Mouse (Mus musculus) forebrain, embryonic 13.5 days (tissue): ENCODE results near the gene Trmt61a. TPM values are rescaled to one million over a fixed set of nuclear protein-coding genes. Genes with fewer than 3 reads are reported as not detected.
"Not testable (repeated sequence)": the region's sequence is repeated elsewhere in the genome, so short reads cannot be mapped to it uniquely, and the experiment has no call there.

Source experiments
- ATAC-seq: fragments of 200-750 bp; cut with Nextera tagmentation; 2 replicates; pipeline ENCODE4 v1.8.0; 2017
- H3K27ac ChIP-seq: fragments of 300-500 bp; sonication (generic); 2 replicates; pipeline ENCODE4 v1.5.1; 2015; ENCODE audit warnings: inconsistent platforms, mild to moderate bottlenecking, moderate library complexity
- H3K27me3 ChIP-seq: fragments of 300-500 bp; sonication (generic); 2 replicates; pipeline ENCODE4 v1.6.1; 2015; ENCODE audit warnings: mild to moderate bottlenecking, inconsistent platforms
- H3K36me3 ChIP-seq: fragments of 300-500 bp; sonication (generic); 2 replicates; pipeline ENCODE4 v1.6.1; 2015; ENCODE audit warnings: mild to moderate bottlenecking, inconsistent platforms; ENCODE audit not compliant: poor library complexity, severe bottlenecking
- H3K4me1 ChIP-seq: fragments of 300-500 bp; sonication (generic); 2 replicates; pipeline ENCODE4 v1.6.1; 2015; ENCODE audit warnings: inconsistent platforms
- H3K4me2 ChIP-seq: fragments of 300-500 bp; sonication (generic); 2 replicates; pipeline ENCODE4 v1.6.1; 2015; ENCODE audit warnings: inconsistent platforms, mild to moderate bottlenecking, moderate library complexity
- H3K4me3 ChIP-seq: fragments of 300-500 bp; sonication (generic); 2 replicates; pipeline ENCODE4 v1.5.1; 2015; ENCODE audit warnings: mild to moderate bottlenecking, inconsistent platforms
- H3K9ac ChIP-seq: fragments of 300-500 bp; sonication (generic); 2 replicates; pipeline ENCODE4 v1.6.1; 2015; ENCODE audit warnings: mild to moderate bottlenecking, inconsistent platforms
- H3K9me3 ChIP-seq: fragments of 300-500 bp; sonication (generic); replicated peaks from 2 replicates; pipeline ENCODE4 v1.6.1; 2016; ENCODE audit warnings: inconsistent platforms
- WGBS: fragments of 180-500 bp; shearing (Covaris S2); methylation state at CpG from one replicate; pipeline ENCODE4 v1.1.7; 2015; 5-methylcytosine and 5-hydroxymethylcytosine counted together
- polyA plus RNA-seq: library from polyadenylated mRNA; unstranded; fragments of >200 nt; fragmentation: Nextera tagmentation; extraction: Ambion mirVana; gene quantifications from 2 replicates; pipeline ENCODE4 v1.2.1, GENCODE M21; 2015

Gene Trmt61a
- polyA plus RNA-seq, 1 experiment from 2014 or later = 10.7 TPM

- WGBS = 44% methylated on average over 9 of the region's 9 CpGs
- peak overlapping the region; percentile 48 for H3K9ac ChIP-seq
Observed at GRCm38 (mm10) chr12:111704609-111705008, 26.7 kb downstream of the Trmt61a start.

GRCm38 (mm10) chr12:111705186-111705973 lies 27.5 kb downstream of the Trmt61a start:
- Histone ChIP-seq H3K9ac (0 out of 2 replicates have a peak overlapping the region, but pooled peaks have one; percentile 48), H3K27me3 (no peaks in the 10 kb centered on the region), H3K36me3 (peaks cover 46% of the 10 kb centered on the region), H3K4me2 (no peak overlapping the region), H3K4me1 (peaks cover 24% of the 10 kb centered on the region), H3K27ac (no peak overlapping the region), H3K4me3 (no peak overlapping the region), H3K9me3 (no peaks in the 10 kb centered on the region)
- ATAC-seq = no peak
- 80% methylated on average over 15 of the region's 15 CpGs for WGBS

More at GRCm38 (mm10) chr12:111704609-111705008, 26.7 kb downstream of the Trmt61a start:
- H3K27ac ChIP-seq = peak overlapping the region; percentile 40
- no peaks in the 10 kb centered on the region for H3K27me3 ChIP-seq
- H3K9me3 ChIP-seq = no peaks in the 10 kb centered on the region
- H3K4me3 ChIP-seq = no peak overlapping the region
- peaks cover 16% of the 10 kb centered on the region for H3K4me1 ChIP-seq
- ATAC-seq = peak; percentile 48; the same call in 1 of the 2 replicates
- no peak overlapping the region for H3K4me2 ChIP-seq
- H3K36me3 ChIP-seq = peaks cover 38% of the 10 kb centered on the region

GRCm38 (mm10) chr12:111708181-111708580 lies 30.3 kb downstream of the Trmt61a start:
- 75% methylated on average over 4 of the region's 4 CpGs for WGBS
- Histone ChIP-seq H3K36me3 (peaks cover 55% of the 10 kb centered on the region), H3K9me3 (no peaks in the 10 kb centered on the region), H3K4me1 (peaks cover 36% of the 10 kb centered on the region), H3K4me3 (no peak overlapping the region), H3K4me2 (no peak overlapping the region), H3K9ac (no peak overlapping the region), H3K27me3 (no peaks in the 10 kb centered on the region), H3K27ac (no peak overlapping the region)
- no peak for ATAC-seq

GRCm38 (mm10) chr12:111710091-111710490 lies 32.2 kb downstream of the Trmt61a start:
- Histone ChIP-seq H3K4me2 (no peak overlapping the region), H3K27ac (no peak overlapping the region), H3K27me3 (no peaks in the 10 kb centered on the region), H3K4me1 (peaks cover 42% of the 10 kb centered on the region), H3K36me3 (peaks cover 59% of the 10 kb centered on the region), H3K9ac (no peak overlapping the region), H3K9me3 (no peaks in the 10 kb centered on the region), H3K4me3 (no peak overlapping the region)
- ATAC-seq = no peak
- WGBS = 92% methylated on average over 10 of the region's 10 CpGs

- Histone ChIP-seq H3K27me3 (no peaks in the 10 kb centered on the region), H3K4me1 (peaks cover 42% of the 10 kb centered on the region), H3K9ac (peak overlapping the region; percentile 97), H3K9me3 (no peaks in the 10 kb centered on the region), H3K4me3 (peak overlapping the region; percentile 95), H3K4me2 (peak overlapping the region; percentile 68), H3K36me3 (peaks cover 49% of the 10 kb centered on the region), H3K27ac (peak overlapping the region; percentile 84)
- 0% methylated on average over 27 of the region's 33 CpGs for WGBS
- no peak; the same call in none of the 2 replicates for ATAC-seq
Observed at GRCm38 (mm10) chr12:111712476-111712875, 34.6 kb downstream of the Trmt61a start.

GRCm38 (mm10) chr12:111713004-111713651 lies 35.2 kb downstream of the Trmt61a start, which contains the start of the genes Bag5 and Apopt1:
Bag5 (minus strand) TSS chr12:111713257.
Apopt1 (plus strand) TSS chr12:111713261.
- H3K27ac ChIP-seq = peak within 1 kb of the TSS; percentile 84
- WGBS = under 1% methylated on average over 78 of the region's 86 CpGs
- H3K9ac ChIP-seq = peak within 1 kb of the TSS; percentile 97
- peaks cover 43% of the 10 kb centered on the region for H3K36me3 ChIP-seq
- H3K4me2 ChIP-seq = peak within 1 kb of the TSS; percentile 68
- H3K4me3 ChIP-seq = peak within 1 kb of the TSS; percentile 95
- no peaks in the 10 kb centered on the region for H3K9me3 ChIP-seq
- peaks cover 44% of the 10 kb centered on the region for H3K4me1 ChIP-seq
- peak; percentile 97 for ATAC-seq
- no peaks in the 10 kb centered on the region for H3K27me3 ChIP-seq

- H3K27ac ChIP-seq, H3K27me3 ChIP-seq, ATAC-seq, H3K9me3 ChIP-seq: not testable (repeated sequence)
- peak overlapping the region; percentile 97 for H3K9ac ChIP-seq
- H3K4me2 ChIP-seq = peak overlapping the region; percentile 68
- peaks cover 36% of the 10 kb centered on the region for H3K36me3 ChIP-seq
- peaks cover 50% of the 10 kb centered on the region for H3K4me1 ChIP-seq
- peak overlapping the region; percentile 95 for H3K4me3 ChIP-seq
- WGBS = 79% methylated on average over 6 of the region's 6 CpGs
Observed at GRCm38 (mm10) chr12:111713880-111714279, 36.0 kb downstream of the Trmt61a start.

- Histone ChIP-seq H3K36me3 (peaks cover 13% of the 10 kb centered on the region; the same call in 1 of the 2 replicates), H3K9ac (no peak overlapping the region), H3K4me3 (no peak overlapping the region), H3K27me3 (no peaks in the 10 kb centered on the region), H3K9me3 (no peaks in the 10 kb centered on the region), H3K27ac (no peak overlapping the region), H3K4me1 (peaks cover 31% of the 10 kb centered on the region), H3K4me2 (no peak overlapping the region)
- no peak for ATAC-seq
- WGBS = 97% methylated on average over 7 of the region's 7 CpGs
Observed at GRCm38 (mm10) chr12:111716505-111716904, 38.6 kb downstream of the Trmt61a start.

GRCm38 (mm10) chr12:111718656-111719055 lies 40.8 kb downstream of the Trmt61a start:
- H3K9ac ChIP-seq = peak overlapping the region; percentile 52; the same call in 1 of the 2 replicates
- peak overlapping the region; percentile 77 for H3K27ac ChIP-seq
- H3K36me3 ChIP-seq = peaks cover 18% of the 10 kb centered on the region; the same call in 1 of the 2 replicates
- H3K4me1 ChIP-seq = peaks cover 24% of the 10 kb centered on the region
- H3K27me3 ChIP-seq = no peaks in the 10 kb centered on the region
- H3K4me2 ChIP-seq = 0 out of 2 replicates have a peak overlapping the region, but pooled peaks have one; percentile 1
- H3K9me3 ChIP-seq = no peaks in the 10 kb centered on the region
- ATAC-seq = no peak
- WGBS = 23% methylated on average over 8 of the region's 8 CpGs
- no peak overlapping the region for H3K4me3 ChIP-seq

GRCm38 (mm10) chr12:111720222-111720621 lies 42.3 kb downstream of the Trmt61a start:
- Histone ChIP-seq H3K4me1 (peaks cover 18% of the 10 kb centered on the region), H3K4me3 (no peak overlapping the region), H3K27me3 (no peaks in the 10 kb centered on the region), H3K4me2 (no peak overlapping the region), H3K36me3 (peaks cover 28% of the 10 kb centered on the region), H3K9ac (no peak overlapping the region), H3K9me3 (no peaks in the 10 kb centered on the region), H3K27ac (no peak overlapping the region)
- ATAC-seq = no peak
- 81% methylated on average over 4 of the region's 4 CpGs for WGBS

- H3K9me3 ChIP-seq = no peaks in the 10 kb centered on the region
- H3K27me3 ChIP-seq = no peaks in the 10 kb centered on the region
- H3K36me3 ChIP-seq = peaks cover 43% of the 10 kb centered on the region
- H3K4me2 ChIP-seq = no peak overlapping the region
- 74% methylated on average over 9 of the region's 9 CpGs for WGBS
- H3K9ac ChIP-seq = no peak overlapping the region
- ATAC-seq = no peak
- no peak overlapping the region for H3K4me3 ChIP-seq
- H3K4me1 ChIP-seq = peaks cover 18% of the 10 kb centered on the region
- H3K27ac ChIP-seq = no peak overlapping the region
Observed at GRCm38 (mm10) chr12:111722654-111723053, 44.7 kb downstream of the Trmt61a start.
